Mouse (Mus musculus) ES-CJ7 (cell line): ENCODE measurements around the gene Mxd1.

Experiments used
- DNase-seq: peaks from one replicate; pipeline ENCODE4 v3.0.0; 2011; ENCODE audit warnings: low read depth, low spot score

Mxd1 gene

GRCm38 (mm10) chr6:86668580-86669239 lies at the start of gene Mxd1:
Gene Mxd1 (minus strand): TSS chr6:86669161.
- DNase-seq = no peak

GRCm38 (mm10) chr6:86708072-86708774 lies 39.3 kb upstream of the Mxd1 start:
- no peak for DNase-seq

GRCm38 (mm10) chr6:86702577-86702976 lies 33.6 kb upstream of the Mxd1 start:
- DNase-seq = no peak

GRCm38 (mm10) chr6:86697903-86698302 lies 28.9 kb upstream of the Mxd1 start:
- DNase-seq = no peak

GRCm38 (mm10) chr6:86696213-86696612 lies 27.3 kb upstream of the Mxd1 start:
- no peak for DNase-seq

GRCm38 (mm10) chr6:86694465-86694864 lies 25.5 kb upstream of the Mxd1 start:
- DNase-seq = peak; percentile 82

GRCm38 (mm10) chr6:86689671-86690070 lies 20.7 kb upstream of the Mxd1 start:
- DNase-seq = no peak

GRCm38 (mm10) chr6:86686971-86687370 lies 18.0 kb upstream of the Mxd1 start:
- no peak for DNase-seq

GRCm38 (mm10) chr6:86684655-86685011 lies 15.7 kb upstream of the Mxd1 start:
- no peak for DNase-seq

- DNase-seq = peak; percentile 96
These were observed 15.1 kb upstream of the Mxd1 start, which contains the start of gene Snrnp27 for GRCm38 (mm10) chr6:86683872-86684654. Gene Snrnp27 (minus strand): TSS chr6:86684522.

GRCm38 (mm10) chr6:86681289-86681688 lies 12.3 kb upstream of the Mxd1 start:
- DNase-seq = no peak

- no peak for DNase-seq
These were observed 9.4 kb upstream of the Mxd1 start for GRCm38 (mm10) chr6:86678341-86678740.

- peak; percentile 93 for DNase-seq
These were observed 1.9 kb upstream of the Mxd1 start for GRCm38 (mm10) chr6:86670873-86671272.

- DNase-seq = peak; percentile 100
These were observed 323 bp upstream of the Mxd1 start for GRCm38 (mm10) chr6:86669240-86669727.

GRCm38 (mm10) chr6:86667061-86667460 lies 1.9 kb downstream of the Mxd1 start:
- DNase-seq = no peak

- no peak for DNase-seq
These were observed 3.2 kb downstream of the Mxd1 start for GRCm38 (mm10) chr6:86665560-86666307.

GRCm38 (mm10) chr6:86665076-86665475 lies 3.9 kb downstream of the Mxd1 start:
- DNase-seq = no peak

GRCm38 (mm10) chr6:86660161-86660877 lies 8.6 kb downstream of the Mxd1 start:
- DNase-seq = no peak

- DNase-seq = no peak
These were observed 10.5 kb downstream of the Mxd1 start for GRCm38 (mm10) chr6:86658501-86658900.

GRCm38 (mm10) chr6:86654270-86654916 lies 14.6 kb downstream of the Mxd1 start:
- DNase-seq = no peak
